Mouse (Mus musculus) embryonic facial prominence, embryonic 13.5 days (tissue): ENCODE results near the gene Optc. TPM values are rescaled to one million over a fixed set of nuclear protein-coding genes. Genes with fewer than 3 reads are reported as not detected.

Experiments used
- ATAC-seq: fragments of 200-750 bp; cut with Nextera tagmentation; 2 replicates; pipeline ENCODE4 v1.8.0; 2017; ENCODE audit warnings: low read depth; ENCODE audit not compliant: insufficient number of reproducible peaks, insufficient read depth, low FRiP score, low TSS enrichment
- H3K27ac ChIP-seq: fragments of 300-500 bp; sonication (generic); 2 replicates; pipeline ENCODE4 v1.5.1; 2015; ENCODE audit warnings: moderate library complexity, mild to moderate bottlenecking, inconsistent platforms
- H3K27me3 ChIP-seq: fragments of 300-500 bp; sonication (generic); 2 replicates; pipeline ENCODE4 v1.6.1; 2015; ENCODE audit warnings: mild to moderate bottlenecking, inconsistent platforms
- H3K36me3 ChIP-seq: fragments of 300-500 bp; sonication (generic); 2 replicates; pipeline ENCODE4 v1.6.1; 2015; ENCODE audit warnings: mild to moderate bottlenecking, inconsistent platforms
- H3K4me1 ChIP-seq: fragments of 300-500 bp; sonication (generic); 2 replicates; pipeline ENCODE4 v1.6.1; 2015; ENCODE audit warnings: inconsistent platforms
- H3K4me2 ChIP-seq: fragments of 300-500 bp; sonication (generic); 2 replicates; pipeline ENCODE4 v1.6.1; 2015; ENCODE audit warnings: moderate library complexity, mild to moderate bottlenecking, inconsistent platforms
- H3K4me3 ChIP-seq: fragments of 300-500 bp; sonication (generic); 2 replicates; pipeline ENCODE4 v1.5.1; 2015; ENCODE audit warnings: mild to moderate bottlenecking, inconsistent platforms
- H3K9ac ChIP-seq: fragments of 300-500 bp; sonication (generic); 2 replicates; pipeline ENCODE4 v1.6.1; 2015; ENCODE audit warnings: mild to moderate bottlenecking, inconsistent platforms
- H3K9me3 ChIP-seq: fragments of 300-500 bp; sonication (generic); 2 replicates; pipeline ENCODE4 v1.6.1; 2016; ENCODE audit warnings: inconsistent platforms
- WGBS: fragments of 180-500 bp; shearing (Covaris S2); methylation state at CpG from one replicate; pipeline ENCODE4 v1.1.7; 2015; ENCODE audit warnings: mixed read lengths; 5-methylcytosine and 5-hydroxymethylcytosine counted together
- polyA plus RNA-seq: library from polyadenylated mRNA; unstranded; fragments of >200 nt; fragmentation: Nextera tagmentation; extraction: Ambion mirVana; gene quantifications from 2 replicates; pipeline ENCODE4 v1.2.1, GENCODE M21; 2015

Gene Optc
- 0.81 and 1.0 TPM in 2 replicates for polyA plus RNA-seq

GRCm38 (mm10) chr1:133907949-133908658 lies at the start of gene Optc:
Optc (minus strand) TSS chr1:133907999.
- Histone ChIP-seq H3K4me2 (peak within 1 kb of the TSS; percentile 93), H3K36me3 (no peaks in the 10 kb centered on the region), H3K9me3 (no peaks in the 10 kb centered on the region), H3K4me3 (peak within 1 kb of the TSS; percentile 44), H3K4me1 (peaks cover 27% of the 10 kb centered on the region), H3K9ac (peak within 1 kb of the TSS; percentile 71), H3K27me3 (peaks cover 13% of the 10 kb centered on the region), H3K27ac (peak within 1 kb of the TSS; percentile 78)
- ATAC-seq: peak; percentile 58
- WGBS: 2% methylated on average over 30 of the region's 30 CpGs

GRCm38 (mm10) chr1:133954009-133954408 lies 46.2 kb upstream of the Optc start:
- Histone ChIP-seq H3K9ac (no peak overlapping the region), H3K27ac (no peak overlapping the region; the same call in 1 of the 2 replicates), H3K4me1 (peaks cover 35% of the 10 kb centered on the region), H3K4me3 (no peak overlapping the region), H3K9me3 (no peaks in the 10 kb centered on the region), H3K27me3 (no peaks in the 10 kb centered on the region), H3K4me2 (no peak overlapping the region), H3K36me3 (no peaks in the 10 kb centered on the region)
- ATAC-seq: no peak
- 51% methylated on average over 2 of the region's 2 CpGs for WGBS

GRCm38 (mm10) chr1:133953261-133953742 lies 45.5 kb upstream of the Optc start:
- Histone ChIP-seq H3K4me3 (no peak overlapping the region), H3K27me3 (no peaks in the 10 kb centered on the region), H3K36me3 (no peaks in the 10 kb centered on the region), H3K9ac (no peak overlapping the region), H3K4me2 (no peak overlapping the region), H3K4me1 (peaks cover 35% of the 10 kb centered on the region), H3K27ac (no peak overlapping the region), H3K9me3 (no peaks in the 10 kb centered on the region)
- WGBS: 45% methylated on average over 9 of the region's 9 CpGs
- ATAC-seq: no peak

GRCm38 (mm10) chr1:133951598-133951997 lies 43.8 kb upstream of the Optc start:
- peaks cover 35% of the 10 kb centered on the region for H3K4me1 ChIP-seq
- ATAC-seq: no peak
- H3K27me3 ChIP-seq: no peaks in the 10 kb centered on the region
- no peak overlapping the region for H3K9ac ChIP-seq
- 56% methylated on average over 6 of the region's 6 CpGs for WGBS
- H3K27ac ChIP-seq: peak overlapping the region; percentile 7; the same call in 1 of the 2 replicates
- H3K4me3 ChIP-seq: no peak overlapping the region
- H3K36me3 ChIP-seq: no peaks in the 10 kb centered on the region
- H3K4me2 ChIP-seq: no peak overlapping the region
- no peaks in the 10 kb centered on the region for H3K9me3 ChIP-seq

GRCm38 (mm10) chr1:133950061-133950782 lies 42.4 kb upstream of the Optc start:
- peaks cover 35% of the 10 kb centered on the region for H3K4me1 ChIP-seq
- H3K36me3 ChIP-seq: no peaks in the 10 kb centered on the region
- H3K9me3 ChIP-seq: no peaks in the 10 kb centered on the region
- ATAC-seq: no peak
- no peak overlapping the region for H3K4me3 ChIP-seq
- H3K9ac ChIP-seq: no peak overlapping the region
- 49% methylated on average over 7 of the region's 7 CpGs for WGBS
- H3K27me3 ChIP-seq: no peaks in the 10 kb centered on the region
- no peak overlapping the region for H3K4me2 ChIP-seq
- H3K27ac ChIP-seq: no peak overlapping the region

- Histone ChIP-seq H3K36me3 (no peaks in the 10 kb centered on the region), H3K4me1 (peaks cover 19% of the 10 kb centered on the region), H3K9ac (no peak overlapping the region), H3K27me3 (no peaks in the 10 kb centered on the region), H3K27ac (no peak overlapping the region), H3K4me2 (no peak overlapping the region), H3K9me3 (peaks cover 6% of the 10 kb centered on the region; the same call in 1 of the 2 replicates), H3K4me3 (no peak overlapping the region)
- ATAC-seq: no peak
- WGBS: 92% methylated on average over 3 of the region's 3 CpGs
These were observed 37.3 kb upstream of the Optc start for GRCm38 (mm10) chr1:133945106-133945505.

- H3K9me3 ChIP-seq: peaks cover 6% of the 10 kb centered on the region; the same call in 1 of the 2 replicates
- peaks cover 17% of the 10 kb centered on the region for H3K4me1 ChIP-seq
- no peak overlapping the region for H3K9ac ChIP-seq
- ATAC-seq: peak; percentile 49; the same call in 1 of the 2 replicates
- no peaks in the 10 kb centered on the region for H3K27me3 ChIP-seq
- H3K4me3 ChIP-seq: no peak overlapping the region
- H3K36me3 ChIP-seq: no peaks in the 10 kb centered on the region
- H3K27ac ChIP-seq: peak overlapping the region; percentile 66
- WGBS: 57% methylated on average over 3 of the region's 3 CpGs
- no peak overlapping the region for H3K4me2 ChIP-seq
These were observed 34.1 kb upstream of the Optc start for GRCm38 (mm10) chr1:133941904-133942303.

GRCm38 (mm10) chr1:133941158-133941860 lies 33.5 kb upstream of the Optc start:
- no peak overlapping the region for H3K9ac ChIP-seq
- peak overlapping the region; percentile 66 for H3K27ac ChIP-seq
- no peak overlapping the region for H3K4me2 ChIP-seq
- peaks cover 6% of the 10 kb centered on the region; the same call in 1 of the 2 replicates for H3K9me3 ChIP-seq
- no peak overlapping the region for H3K4me3 ChIP-seq
- no peaks in the 10 kb centered on the region for H3K36me3 ChIP-seq
- ATAC-seq: peak; percentile 56
- H3K27me3 ChIP-seq: no peaks in the 10 kb centered on the region
- WGBS: 52% methylated on average over 11 of the region's 11 CpGs
- H3K4me1 ChIP-seq: peaks cover 17% of the 10 kb centered on the region

- H3K9ac ChIP-seq: no peak overlapping the region
- H3K27ac ChIP-seq: no peak overlapping the region
- 72% methylated on average over 3 of the region's 3 CpGs for WGBS
- peaks cover 17% of the 10 kb centered on the region for H3K4me1 ChIP-seq
- no peak for ATAC-seq
- peaks cover 6% of the 10 kb centered on the region for H3K9me3 ChIP-seq
- H3K27me3 ChIP-seq: no peaks in the 10 kb centered on the region
- no peak overlapping the region for H3K4me2 ChIP-seq
- H3K4me3 ChIP-seq: no peak overlapping the region
- H3K36me3 ChIP-seq: no peaks in the 10 kb centered on the region
These were observed 32.8 kb upstream of the Optc start for GRCm38 (mm10) chr1:133940481-133941092.

- no peak for ATAC-seq
These were observed 31.9 kb upstream of the Optc start for GRCm38 (mm10) chr1:133939708-133940107.

GRCm38 (mm10) chr1:133936169-133936568 lies 28.4 kb upstream of the Optc start:
- Histone ChIP-seq H3K36me3 (no peaks in the 10 kb centered on the region), H3K4me3 (no peak overlapping the region), H3K27me3 (no peaks in the 10 kb centered on the region), H3K4me2 (no peak overlapping the region), H3K27ac (no peak overlapping the region), H3K4me1 (peaks cover 20% of the 10 kb centered on the region), H3K9ac (no peak overlapping the region), H3K9me3 (no peaks in the 10 kb centered on the region; the same call in 1 of the 2 replicates)
- WGBS: 95% methylated on average over 3 of the region's 3 CpGs
- no peak for ATAC-seq

More at GRCm38 (mm10) chr1:133939708-133940107, 31.9 kb upstream of the Optc start:
- Histone ChIP-seq H3K36me3 (no peaks in the 10 kb centered on the region), H3K27me3 (no peaks in the 10 kb centered on the region), H3K9ac (no peak overlapping the region), H3K4me3 (no peak overlapping the region), H3K4me2 (no peak overlapping the region), H3K9me3 (peaks cover 6% of the 10 kb centered on the region), H3K4me1 (peaks cover 17% of the 10 kb centered on the region), H3K27ac (no peak overlapping the region)
- WGBS: 78% methylated on average over 8 of the region's 8 CpGs
